Mouse (Mus musculus): ENCODE results near the gene Tshz2. TPM values are rescaled to one million over a fixed set of nuclear protein-coding genes. Genes with fewer than 3 reads are reported as not detected.

Gene Tshz2
- polyA plus RNA-seq, 1 experiment, result not detected

- no peak for TF ChIP-seq GATA1 (IDR thresholded peaks at IDR 0.05; ENCODE audit: low read length)
These were observed 469.1 kb downstream of the Tshz2 start for GRCm38 (mm10) chr2:170101932-170102331.

DNA sequence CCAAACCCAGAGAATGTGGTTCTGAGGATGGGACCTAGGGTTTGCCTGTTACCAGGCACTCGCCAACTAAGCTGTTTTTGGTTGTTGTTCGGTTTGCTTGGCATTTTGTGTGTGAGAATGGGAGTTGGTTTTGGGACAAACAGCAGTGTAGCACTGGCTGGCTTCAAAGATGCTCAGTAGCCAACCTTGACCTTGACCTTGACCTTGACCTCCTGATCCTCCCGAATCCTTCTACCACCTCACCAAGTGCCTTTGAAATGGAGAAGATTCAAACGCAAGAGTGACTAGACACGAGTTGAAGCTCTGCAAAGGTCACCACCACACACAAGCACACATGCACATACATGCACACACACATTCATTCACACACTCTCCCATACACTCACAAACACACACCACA is 470.5 kb downstream of the Tshz2 start:
- no peak for TF ChIP-seq GATA1 (IDR thresholded peaks at IDR 0.05; ENCODE audit: low read length)

DNA sequence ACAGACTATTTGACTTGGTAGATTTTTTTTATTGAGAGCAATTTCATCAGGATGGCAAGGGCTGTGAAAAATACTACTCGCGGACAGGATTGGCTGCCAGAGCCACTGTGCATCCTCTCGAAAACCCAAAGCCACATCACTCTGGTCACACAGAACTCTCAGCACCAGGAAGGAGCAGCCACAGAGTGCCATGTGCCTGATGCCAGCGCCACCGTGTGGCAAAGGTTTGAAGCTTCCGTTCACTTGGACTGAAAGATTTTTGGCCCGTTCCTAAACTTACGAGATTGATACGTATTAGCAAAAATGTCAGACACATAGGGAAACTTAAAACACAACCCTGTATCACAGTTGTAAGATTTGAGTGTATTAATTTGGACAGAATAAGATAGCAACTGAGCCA is 471.0 kb downstream of the Tshz2 start:
- TF ChIP-seq GATA1 (IDR thresholded peaks at IDR 0.05; ENCODE audit: low read length), result no peak

GRCm38 (mm10) chr2:170104396-170104795 is 471.6 kb downstream of the Tshz2 start:
- TF ChIP-seq GATA1 (IDR thresholded peaks at IDR 0.05; ENCODE audit: low read length), result no peak

GRCm38 (mm10) chr2:170106000-170106399 is 473.2 kb downstream of the Tshz2 start:
- TF ChIP-seq GATA1 (IDR thresholded peaks at IDR 0.05; ENCODE audit: low read length), result no peak

DNA sequence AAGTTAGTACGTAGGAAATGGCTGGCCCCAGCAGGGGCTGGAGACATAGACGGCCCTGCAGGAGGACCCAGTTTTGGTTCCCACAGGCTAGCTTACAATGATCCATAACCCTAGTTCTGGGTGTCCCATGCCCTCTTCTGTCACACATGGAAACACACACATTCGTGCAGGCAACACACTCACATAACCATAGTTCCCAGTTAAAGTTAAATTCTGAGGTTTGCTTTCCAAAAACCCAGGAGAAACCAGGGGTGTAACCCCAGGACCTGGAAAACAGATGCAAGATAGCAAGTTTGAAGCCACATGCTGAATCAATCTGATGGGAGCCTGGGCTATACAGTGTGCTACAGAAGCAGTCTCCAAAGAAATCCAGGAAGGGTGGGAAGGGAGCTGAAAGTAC is 475.0 kb downstream of the Tshz2 start:
- TF ChIP-seq GATA1 (IDR thresholded peaks at IDR 0.05; ENCODE audit: low read length), result no peak

GRCm38 (mm10) chr2:170109528-170109927 is 476.7 kb downstream of the Tshz2 start:
- no peak for TF ChIP-seq GATA1 (IDR thresholded peaks at IDR 0.05; ENCODE audit: low read length)

- TF ChIP-seq GATA1 (IDR thresholded peaks at IDR 0.05; ENCODE audit: low read length), result no peak
These were observed 477.5 kb downstream of the Tshz2 start for GRCm38 (mm10) chr2:170110306-170110705.

- TF ChIP-seq GATA1 (IDR thresholded peaks at IDR 0.05; ENCODE audit: low read length), result peak; percentile 47
These were observed 484.0 kb downstream of the Tshz2 start for GRCm38 (mm10) chr2:170116704-170117281.

DNA sequence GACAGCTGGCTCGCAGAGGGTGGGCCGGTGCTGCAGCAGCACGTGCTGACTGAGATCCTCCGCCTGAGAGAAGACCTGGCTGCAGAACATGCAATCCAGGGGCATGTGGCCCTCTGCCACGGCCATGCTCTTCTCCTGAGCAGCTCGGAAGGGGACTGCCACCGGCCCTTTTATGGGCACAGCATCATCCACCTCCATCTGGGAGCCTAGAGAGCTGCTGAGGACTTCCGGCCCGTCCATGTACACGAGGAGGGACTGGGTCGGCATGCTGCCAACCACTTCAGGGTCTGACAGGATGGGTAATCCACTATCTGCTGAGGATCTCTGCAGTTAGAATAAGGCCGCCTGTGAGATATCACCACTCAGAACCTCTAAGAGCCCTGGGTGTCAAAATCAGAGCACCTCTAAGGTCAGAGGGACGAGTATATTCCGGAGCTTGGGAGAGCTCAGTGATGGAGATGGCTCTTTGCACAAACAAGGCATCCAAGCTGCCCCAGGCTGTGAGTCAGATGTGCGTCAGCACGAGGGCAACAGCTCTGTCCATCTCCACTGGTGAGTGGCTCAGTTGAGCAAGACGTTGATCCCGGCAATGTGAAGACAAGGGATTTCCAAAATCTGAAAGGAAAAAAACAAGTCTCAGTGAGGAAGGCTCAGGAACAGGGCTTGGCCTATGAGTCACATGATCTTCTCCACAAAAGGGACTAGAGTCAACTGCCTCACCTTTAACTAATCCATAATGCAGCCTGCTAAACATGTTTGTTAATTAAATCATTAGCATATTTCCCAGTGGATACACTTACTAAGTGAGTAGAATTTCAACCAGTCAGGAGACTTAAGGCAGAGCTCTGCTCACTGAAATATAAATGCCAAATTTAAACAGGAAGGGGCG is 487.6 kb downstream of the Tshz2 start:
- no peak for TF ChIP-seq GATA1 (IDR thresholded peaks at IDR 0.05; ENCODE audit: low read length)

Other genes starting within 250 kb of the Tshz2 start
- not detected in 2 replicates for gene Gm11011, start 45.3 kb upstream of the Tshz2 start, polyA plus RNA-seq (2012)